Mouse (Mus musculus) midbrain, postnatal 0 days (tissue): Measurements from ENCODE around the gene Qsox2. TPM values are rescaled to one million over a fixed set of nuclear protein-coding genes. Genes with fewer than 3 reads are reported as not detected.

Source experiments
- ATAC-seq: fragments of 200-750 bp; cut with Nextera tagmentation; 2 replicates; pipeline ENCODE4 v1.8.0; 2017; ENCODE audit warnings: moderate number of reproducible peaks, mild to moderate bottlenecking, moderate TSS enrichment, moderate library complexity; ENCODE audit not compliant: low FRiP score
- DNase-seq: peaks from one replicate; pipeline ENCODE4 v3.0.0-alpha.2; 2015; ENCODE audit warnings: low spot score
- H3K27ac ChIP-seq: fragments of 300-500 bp; sonication (generic); 2 replicates; pipeline ENCODE4 v1.5.1; 2014; ENCODE audit warnings: low read depth, mild to moderate bottlenecking, low read length, mixed read lengths
- H3K27me3 ChIP-seq: fragments of 300-500 bp; sonication (generic); 2 replicates; pipeline ENCODE4 v1.6.1; 2014; ENCODE audit warnings: low read length, control low read depth, mixed read lengths; ENCODE audit not compliant: insufficient read depth
- H3K36me3 ChIP-seq: fragments of 300-500 bp; sonication (generic); 2 replicates; pipeline ENCODE4 v1.6.1; 2014; ENCODE audit warnings: low read length, control low read depth, mixed read lengths; ENCODE audit not compliant: insufficient read depth
- H3K4me1 ChIP-seq: fragments of 300-500 bp; sonication (generic); 2 replicates; pipeline ENCODE4 v1.6.1; 2014; ENCODE audit warnings: mild to moderate bottlenecking, control low read depth, antibody characterized with exemption, low read length, mixed read lengths; ENCODE audit not compliant: insufficient read depth
- H3K4me2 ChIP-seq: fragments of 300-500 bp; sonication (generic); 2 replicates; pipeline ENCODE4 v1.6.1; 2014; ENCODE audit warnings: low read depth, mild to moderate bottlenecking, low read length, mixed read lengths; ENCODE audit not compliant: poor library complexity, severe bottlenecking
- H3K4me3 ChIP-seq: fragments of 300-500 bp; sonication (generic); 2 replicates; pipeline ENCODE4 v1.5.1; 2014; ENCODE audit warnings: low read depth, mild to moderate bottlenecking, low read length, moderate library complexity
- H3K9ac ChIP-seq: fragments of 300-500 bp; sonication (generic); replicated peaks from 2 replicates; pipeline ENCODE4 v1.6.1; 2014; ENCODE audit warnings: mild to moderate bottlenecking, low read length, moderate library complexity, mixed read lengths; ENCODE audit not compliant: poor library complexity, severe bottlenecking
- H3K9me3 ChIP-seq: fragments of 300-500 bp; sonication (generic); 2 replicates; pipeline ENCODE4 v1.6.1; 2016; ENCODE audit warnings: low read length, control low read depth
- CTCF ChIP-seq: IDR thresholded peaks from 2 replicates; pipeline ENCODE4 v1.5.1; 2016; ENCODE audit warnings: antibody characterized with exemption, mild to moderate bottlenecking
- WGBS: fragments of 180-500 bp; shearing (Covaris S2); extraction: QIAGEN DNeasy Blood & Tissue Kit; methylation state at CpG from one replicate; pipeline ENCODE4 v1.1.7; 2014; 5-methylcytosine and 5-hydroxymethylcytosine counted together
- polyA plus RNA-seq: library from polyadenylated mRNA; unstranded; fragments of >200 nt; fragmentation: Nextera tagmentation; extraction: Ambion mirVana; gene quantifications from 2 replicates; pipeline ENCODE4 v1.2.1, GENCODE M21; 2015
- total RNA-seq: library from RNA; depleted of rRNA; stranded (reverse); fragments of >200 nt; gene quantifications from 2 replicates; pipeline ENCODE4 v1.2.3, GENCODE M21; 2014

Gene Qsox2
- total and polyA plus RNA-seq, 2 experiments from 2014 or later, result 8.4 to 19.2 TPM

GRCm38 (mm10) chr2:26184352-26184751 is 53.0 kb downstream of the Qsox2 start:
- Histone ChIP-seq H3K4me2 (no peak overlapping the region), H3K4me1 (no peaks in the 10 kb centered on the region), H3K27me3 (peaks cover 9% of the 10 kb centered on the region; the same call in 1 of the 2 replicates), H3K4me3 (no peak overlapping the region), H3K27ac (no peak overlapping the region), H3K36me3 (no peaks in the 10 kb centered on the region), H3K9me3 (no peaks in the 10 kb centered on the region), H3K9ac (no peak overlapping the region)
- DNase-seq (no peak), ATAC-seq (no peak)
- TF ChIP-seq CTCF, result no peak
- 63% methylated on average over 3 of the region's 3 CpGs for WGBS

GRCm38 (mm10) chr2:26182646-26183045 is 54.7 kb downstream of the Qsox2 start:
- H3K36me3 ChIP-seq, result no peaks in the 10 kb centered on the region
- peak; percentile 40 for DNase-seq
- no peak overlapping the region for H3K27ac ChIP-seq
- H3K27me3 ChIP-seq, result peaks cover 6% of the 10 kb centered on the region; the same call in 1 of the 2 replicates
- no peak overlapping the region for H3K4me3 ChIP-seq
- no peak overlapping the region for H3K9ac ChIP-seq
- no peak for ATAC-seq
- TF ChIP-seq CTCF, result peak; percentile 77
- 22% methylated on average over 6 of the region's 6 CpGs for WGBS
- H3K4me2 ChIP-seq, result no peak overlapping the region
- H3K9me3 ChIP-seq, result no peaks in the 10 kb centered on the region
- no peaks in the 10 kb centered on the region for H3K4me1 ChIP-seq

- Histone ChIP-seq H3K9ac (no peak overlapping the region), H3K4me1 (no peaks in the 10 kb centered on the region), H3K27me3 (0 out of 2 replicates have a peak, but pooled peaks cover 4% of the 10 kb centered on the region), H3K4me3 (no peak overlapping the region), H3K4me2 (no peak overlapping the region), H3K27ac (no peak overlapping the region), H3K9me3 (no peaks in the 10 kb centered on the region), H3K36me3 (no peaks in the 10 kb centered on the region)
- TF ChIP-seq CTCF, result no peak
- no peak for ATAC-seq
- WGBS, result 53% methylated on average over 2 of the region's 2 CpGs
- no peak for DNase-seq
These were observed 60.1 kb downstream of the Qsox2 start for GRCm38 (mm10) chr2:26177189-26177588.

GRCm38 (mm10) chr2:26176731-26177130 is 60.6 kb downstream of the Qsox2 start:
- WGBS, result 51% methylated on average over 5 of the region's 5 CpGs
- ATAC-seq, result no peak
- H3K9ac ChIP-seq, result no peak overlapping the region
- DNase-seq, result no peak
- no peak overlapping the region for H3K4me3 ChIP-seq
- H3K27me3 ChIP-seq, result 0 out of 2 replicates have a peak, but pooled peaks cover 4% of the 10 kb centered on the region
- H3K36me3 ChIP-seq, result no peaks in the 10 kb centered on the region
- H3K9me3 ChIP-seq, result no peaks in the 10 kb centered on the region
- no peak overlapping the region for H3K27ac ChIP-seq
- TF ChIP-seq CTCF, result no peak
- H3K4me2 ChIP-seq, result no peak overlapping the region
- no peaks in the 10 kb centered on the region for H3K4me1 ChIP-seq

- DNase-seq, result no peak
- Histone ChIP-seq H3K27ac (no peak overlapping the region), H3K9me3 (no peaks in the 10 kb centered on the region), H3K4me2 (no peak overlapping the region), H3K9ac (no peak overlapping the region), H3K4me3 (no peak overlapping the region), H3K36me3 (no peaks in the 10 kb centered on the region), H3K27me3 (0 out of 2 replicates have a peak, but pooled peaks cover 4% of the 10 kb centered on the region), H3K4me1 (no peaks in the 10 kb centered on the region)
- ATAC-seq, result no peak
- no peak for TF ChIP-seq CTCF
- WGBS, result 33% methylated on average over 4 of the region's 4 CpGs
These were observed 62.1 kb downstream of the Qsox2 start for GRCm38 (mm10) chr2:26175191-26175590.

GRCm38 (mm10) chr2:26172166-26172565 is 65.2 kb downstream of the Qsox2 start:
- WGBS, result 78% methylated on average over 2 of the region's 2 CpGs

More at GRCm38 (mm10) chr2:26172166-26172565, 65.2 kb downstream of the Qsox2 start:
- no peak for TF ChIP-seq CTCF
- Histone ChIP-seq H3K27ac (no peak overlapping the region), H3K36me3 (no peaks in the 10 kb centered on the region), H3K4me1 (no peaks in the 10 kb centered on the region), H3K27me3 (0 out of 2 replicates have a peak, but pooled peaks cover 4% of the 10 kb centered on the region), H3K4me2 (no peak overlapping the region), H3K4me3 (no peak overlapping the region), H3K9ac (no peak overlapping the region), H3K9me3 (no peaks in the 10 kb centered on the region)
- no peak for ATAC-seq
- DNase-seq, result no peak
